Comparison of ENCODE assay signal across 8 mouse cellular contexts in the genomic region with DNA sequence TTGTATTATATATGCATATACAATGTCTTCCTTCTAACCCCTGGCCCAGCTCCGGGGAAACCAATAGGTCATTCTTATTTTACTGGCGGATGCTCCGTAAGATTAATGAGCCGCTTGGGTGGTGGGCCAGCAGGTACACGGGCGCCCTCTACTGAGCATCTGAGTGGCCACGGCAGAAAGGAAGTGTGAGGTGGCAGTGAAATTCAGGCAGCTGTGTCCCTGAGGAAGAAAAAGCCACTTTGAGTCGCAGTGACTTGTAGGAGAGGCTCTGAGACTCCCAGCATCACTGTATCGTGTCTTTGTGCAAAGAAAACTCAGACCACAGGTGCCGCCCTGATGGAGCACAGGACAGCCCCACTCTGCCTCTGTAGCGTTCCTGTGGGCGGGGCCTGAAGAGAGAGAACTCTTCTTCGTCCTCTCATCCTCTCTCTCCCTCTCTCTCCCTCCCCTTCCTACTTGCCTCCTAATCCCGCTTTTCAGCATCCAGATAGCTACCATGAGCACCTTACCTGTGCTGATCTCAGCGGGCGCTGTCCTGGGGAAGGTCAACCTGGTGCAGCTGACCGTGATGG. TPM values are rescaled to one million over a fixed set of nuclear protein-coding genes. Genes with fewer than 3 reads are reported as not detected.
A peak's percentile ranks its signal among the peaks of the same experiment; 100 is the strongest.
DNase-seq lines count a peak whose midpoint lies in the region; ATAC-seq and TF ChIP-seq lines count a peak whose summit lies in the region.

No protein-coding gene starts in this region.

- no peaks in the 10 kb centered on the region for H3K79me2 ChIP-seq in liver, adult 2 months (ENCODE audit: control insufficient read depth, insufficient read depth, low read length)

- peak; percentile 71 for DNase-seq in 3T3-L1 (ENCODE audit: low read depth, low spot score)
- DNase-seq in adrenal gland, postnatal 25 days = peak; percentile 71
- DNase-seq in heart, adult 8-10 months (ENCODE audit: low spot score) = peak; percentile 51
- DNase-seq in kidney, adult 9 months = peak; percentile 77
- peak; percentile 26 for DNase-seq in liver, adult 2 months (ENCODE audit: extremely low read depth, low read depth, low spot score)
- peak; percentile 76 to 90 for DNase-seq in spleen, postnatal 4 days (ENCODE audit: low spot score in 2 of 2)

- peak overlapping the region; percentile 59 for H3K9ac ChIP-seq in embryonic facial prominence, embryonic 13.5 days
- H3K9ac ChIP-seq in liver, adult 2 months (ENCODE audit: low read depth, low read length) = no peak overlapping the region

- H3K4me3 ChIP-seq in embryonic facial prominence, embryonic 13.5 days = peak overlapping the region; percentile 42
- H3K4me3 ChIP-seq in liver, adult 2 months (ENCODE audit: insufficient read depth, low read depth, low read length) = no peak overlapping the region

- peak overlapping the region; percentile 77 for H3K4me2 ChIP-seq in embryonic facial prominence, embryonic 13.5 days

- H3K9me3 ChIP-seq in embryonic facial prominence, embryonic 13.5 days = no peaks in the 10 kb centered on the region

- WGBS in embryonic facial prominence, embryonic 13.5 days = 4% methylated on average over 17 of the region's 17 CpGs
- 6% methylated on average over 17 of the region's 17 CpGs for WGBS in liver, adult 2 months

- ATAC-seq in embryonic facial prominence, embryonic 13.5 days (ENCODE audit: insufficient number of reproducible peaks, insufficient read depth, low FRiP score, low TSS enrichment, low read depth) = no peak
- peak; percentile 54; the same call in 1 of the 2 replicates for ATAC-seq in monocyte, adult 5-6 weeks (replicated peaks; ENCODE audit: insufficient number of reproducible peaks, low FRiP score, low TSS enrichment, poor library complexity, severe bottlenecking)

- no peak for TF ChIP-seq POLR2A in liver, adult 2 months (IDR thresholded peaks at IDR 0.05; ENCODE audit: extremely low read depth, insufficient read depth, low read length)

- peaks cover 13% of the 10 kb centered on the region for H3K4me1 ChIP-seq in embryonic facial prominence, embryonic 13.5 days
- H3K4me1 ChIP-seq in liver, adult 2 months (ENCODE audit: control insufficient read depth, insufficient read depth, low read length) = no peaks in the 10 kb centered on the region

- peak; percentile 90 for TF ChIP-seq CTCF in liver, adult 2 months (IDR thresholded peaks at IDR 0.05; ENCODE audit: low read depth, low read length)

- H3K36me3 ChIP-seq in embryonic facial prominence, embryonic 13.5 days = no peaks in the 10 kb centered on the region
- H3K36me3 ChIP-seq in liver, adult 2 months (ENCODE audit: control insufficient read depth, insufficient read depth, low read length) = no peaks in the 10 kb centered on the region

- H3K27me3 ChIP-seq in embryonic facial prominence, embryonic 13.5 days = no peaks in the 10 kb centered on the region
- no peaks in the 10 kb centered on the region for H3K27me3 ChIP-seq in liver, adult 2 months (ENCODE audit: control insufficient read depth, insufficient read depth, low read length)

- H3K27ac ChIP-seq in embryonic facial prominence, embryonic 13.5 days = no peak overlapping the region
- no peak overlapping the region for H3K27ac ChIP-seq in liver, adult 2 months (replicated peaks; ENCODE audit: insufficient read depth, low read depth, low read length)

RNA-seq across cellular contexts. Expression of a gene that starts 15.2 kb away (rescaled TPM):
- 0.33 TPM in 1 of 2 replicates, not detected in the other for total RNA-seq in adrenal gland, postnatal 25 days (2021)
- polyA plus RNA-seq in embryonic facial prominence, embryonic 13.5 days (2015; fragmentation: Nextera tagmentation; extraction: Ambion mirVana) = 2.4 and 6.1 TPM in 2 replicates
- 10 to 100 TPM in 1 of 4 experiments, 1 to 10 TPM in 3; 8.4 to 10.2 (median 8.5) TPM for total RNA-seq in heart, adult 8-10 months (2022)
- total RNA-seq in liver, adult 2 months (2014; rRNA removed) = not detected in 2 replicates
- not detected in 2 replicates for polyA plus RNA-seq in liver, adult 2 months (2012; rRNA removed)
- total RNA-seq in monocyte, adult 5-6 weeks (2017) = not detected in 3 replicates

RNA-seq across cellular contexts. Expression of a gene that starts 26.4 kb away (rescaled TPM):
- total RNA-seq in adrenal gland, postnatal 25 days (2021) = 39.2 and 40.0 TPM in 2 replicates
- 62.8 and 67.5 TPM in 2 replicates for polyA plus RNA-seq in embryonic facial prominence, embryonic 13.5 days (2015; fragmentation: Nextera tagmentation; extraction: Ambion mirVana)
- 10 to 100 TPM; 21.1 to 25.0 (median 23.2) TPM for total RNA-seq in heart, adult 8-10 months (2022)
- total RNA-seq in liver, adult 2 months (2014; rRNA removed) = 22.3 and 28.0 TPM in 2 replicates
- 6.4 and 7.3 TPM in 2 replicates for polyA plus RNA-seq in liver, adult 2 months (2012; rRNA removed)
- 36.1 to 41.4 TPM (median 38.3 TPM) in 3 replicates for total RNA-seq in monocyte, adult 5-6 weeks (2017)

RNA-seq across cellular contexts. Expression of a gene that starts 35.3 kb away (rescaled TPM):
- total RNA-seq in adrenal gland, postnatal 25 days (2021) = 337 and 444 TPM in 2 replicates
- 172 and 199 TPM in 2 replicates for polyA plus RNA-seq in embryonic facial prominence, embryonic 13.5 days (2015; fragmentation: Nextera tagmentation; extraction: Ambion mirVana)
- 10 to 100 TPM; 63.0 to 64.1 (median 63.5) TPM for total RNA-seq in heart, adult 8-10 months (2022)
- total RNA-seq in liver, adult 2 months (2014; rRNA removed) = 109 and 115 TPM in 2 replicates
- polyA plus RNA-seq in liver, adult 2 months (2012; rRNA removed) = 90.6 and 92.7 TPM in 2 replicates
- 424 to 614 TPM (median 508 TPM) in 3 replicates for total RNA-seq in monocyte, adult 5-6 weeks (2017)

RNA-seq across cellular contexts. Expression of a gene that starts 43.9 kb away (rescaled TPM):
- total RNA-seq in adrenal gland, postnatal 25 days (2021) = 603 and 640 TPM in 2 replicates
- polyA plus RNA-seq in embryonic facial prominence, embryonic 13.5 days (2015; fragmentation: Nextera tagmentation; extraction: Ambion mirVana) = 512 and 574 TPM in 2 replicates
- 100 to 1,000 TPM in 3 of 4 experiments, 10 to 100 TPM in 1; 97.1 to 165 (median 123) TPM for total RNA-seq in heart, adult 8-10 months (2022)
- 200 and 206 TPM in 2 replicates for total RNA-seq in liver, adult 2 months (2014; rRNA removed)
- polyA plus RNA-seq in liver, adult 2 months (2012; rRNA removed) = 345 and 403 TPM in 2 replicates
- 359 to 640 TPM (median 511 TPM) in 3 replicates for total RNA-seq in monocyte, adult 5-6 weeks (2017)

RNA-seq across cellular contexts. Expression of a gene that starts 51.2 kb away (rescaled TPM):
- total RNA-seq in adrenal gland, postnatal 25 days (2021) = 109 TPM in 2 replicates
- 78.7 and 88.4 TPM in 2 replicates for polyA plus RNA-seq in embryonic facial prominence, embryonic 13.5 days (2015; fragmentation: Nextera tagmentation; extraction: Ambion mirVana)
- total RNA-seq in heart, adult 8-10 months (2022) = 10 to 100 TPM; 51.6 to 66.1 (median 59.4) TPM
- 34.4 and 48.0 TPM in 2 replicates for total RNA-seq in liver, adult 2 months (2014; rRNA removed)
- polyA plus RNA-seq in liver, adult 2 months (2012; rRNA removed) = 11.8 and 12.2 TPM in 2 replicates
- 551 to 822 TPM (median 699 TPM) in 3 replicates for total RNA-seq in monocyte, adult 5-6 weeks (2017)

Comparison
In these comparisons a context has a peak if more than half of its experiments do, and no peak if none do; other contexts are left out.
1. DNase-seq: peak in every context shown above with its lines; median percentile 83 in spleen, postnatal 4 days; 77 in kidney, adult 9 months; 71 in 3T3-L1; 71 in adrenal gland, postnatal 25 days; 51 in heart, adult 8-10 months; 26 in liver, adult 2 months.